Comparison of ENCODE assay signal across 1 mouse cellular context in the genomic region with DNA sequence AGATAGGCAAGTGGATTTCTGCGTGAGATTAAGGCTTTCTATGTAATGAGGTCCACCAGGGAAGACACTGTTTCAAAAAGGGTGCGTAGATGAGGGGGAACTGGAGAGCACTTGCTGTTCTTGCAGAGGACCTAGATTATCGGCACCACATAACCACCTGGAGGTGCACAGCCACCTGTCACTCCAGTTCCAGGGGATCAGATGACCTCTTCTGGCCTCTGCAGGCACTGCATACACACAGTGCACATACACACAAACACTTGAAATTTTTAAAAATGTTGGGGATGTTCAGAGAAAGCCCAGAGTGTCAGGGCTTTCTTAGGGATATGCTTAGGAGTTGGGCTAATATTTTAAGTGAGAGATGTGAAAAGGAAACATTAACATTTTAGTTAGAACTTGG.
TF ChIP-seq lines count a peak whose summit lies in the region.

No protein-coding gene starts in this region.

TF ChIP-seq in MEL, 35 proteins besides CTCF, POLR2A, EP300 and RAD21:
- TF ChIP-seq SMC3 (IDR thresholded peaks at IDR 0.05; ENCODE audit: low read depth, low read length) (peak; percentile 33; the same call in 1 of the 2 replicates), ELF1 (IDR thresholded peaks at IDR 0.05; ENCODE audit: low read depth, low read length) (no peak), E2F4 (IDR thresholded peaks at IDR 0.05; ENCODE audit: borderline replicate concordance, low read depth, low read length) (no peak)
TF ChIP-seq in MEL: peak in this region for 1.
